Mouse (Mus musculus) regulatory T cell (primary cell): ENCODE data around the gene Rac3.

Experiments used
- in situ Hi-C: fragments of 300-600 bp; cut with MboI, MseI; formaldehyde crosslinking; loops from one replicate; pipeline ENCODE4 v1.15.1; 2025; ENCODE audit warnings: high pct_unique_total_duplicates

Rac3 gene

GRCm38 (mm10) chr11:120704486-120705325, 16.6 kb upstream of the Rac3 start:
- in situ Hi-C loops, result no loop called here

- in situ Hi-C loops, result no loop called here
These were observed 15.2 kb upstream of the Rac3 start for GRCm38 (mm10) chr11:120706120-120706519.

GRCm38 (mm10) chr11:120707225-120707624, 14.0 kb upstream of the Rac3 start:
- in situ Hi-C loops, result no loop called here

GRCm38 (mm10) chr11:120707969-120708368, 13.3 kb upstream of the Rac3 start:
- in situ Hi-C loops, result no loop called here

GRCm38 (mm10) chr11:120709551-120709950, 11.7 kb upstream of the Rac3 start:
- in situ Hi-C loops, result no loop called here

- in situ Hi-C loops, result loop anchor here (5.0 kb wide), 1 partner anchor 88 kb away; no protein-coding TSS in a partner anchor
These were observed 10.6 kb upstream of the Rac3 start for GRCm38 (mm10) chr11:120710672-120711071.

- in situ Hi-C loops, result loop anchor here (5.0 kb wide), 1 partner anchor 90 kb away; no protein-coding TSS in a partner anchor
These were observed 9.2 kb upstream of the Rac3 start for GRCm38 (mm10) chr11:120711980-120712604.

- in situ Hi-C loops, result loop anchor here (5.0 kb wide), 1 partner anchor 91 kb away; no protein-coding TSS in a partner anchor
These were observed 8.3 kb upstream of the Rac3 start for GRCm38 (mm10) chr11:120712771-120713568.

GRCm38 (mm10) chr11:120713580-120714518, 7.4 kb upstream of the Rac3 start, which contains the start of the genes Cenpx and Lrrc45:
Gene Cenpx (minus strand): TSS chr11:120713738.
Gene Lrrc45 (plus strand): TSS chr11:120713925.
- in situ Hi-C loops, result loop anchor here (5.0 kb wide), 1 partner anchor 92 kb away; no protein-coding TSS in a partner anchor

GRCm38 (mm10) chr11:120714546-120714945, 6.7 kb upstream of the Rac3 start:
- in situ Hi-C loops, result loop anchor here (5.0 kb wide), 1 partner anchor 92 kb away; no protein-coding TSS in a partner anchor

- in situ Hi-C loops, result no loop called here
These were observed 6.1 kb upstream of the Rac3 start for GRCm38 (mm10) chr11:120715131-120715530.

- in situ Hi-C loops, result no loop called here
These were observed 2.0 kb upstream of the Rac3 start for GRCm38 (mm10) chr11:120719242-120719641.

- in situ Hi-C loops, result no loop called here
These were observed 1.4 kb upstream of the Rac3 start for GRCm38 (mm10) chr11:120719841-120720376.

GRCm38 (mm10) chr11:120720450-120720849, 820 bp upstream of the Rac3 start:
- in situ Hi-C loops, result no loop called here

- in situ Hi-C loops, result no loop called here
These were observed 879 bp downstream of the Rac3 start for GRCm38 (mm10) chr11:120722067-120722630.

- in situ Hi-C loops, result no loop called here
These were observed 1.6 kb downstream of the Rac3 start for GRCm38 (mm10) chr11:120722761-120723382.

- in situ Hi-C loops, result no loop called here
These were observed 2.2 kb downstream of the Rac3 start for GRCm38 (mm10) chr11:120723509-120723908.

GRCm38 (mm10) chr11:120726243-120727168, 5.2 kb downstream of the Rac3 start:
- in situ Hi-C loops, result loop anchor here (5.0 to 25.0 kb wide), 2 partner anchors 41 to 914 kb away; no protein-coding TSS in a partner anchor
